Mouse (Mus musculus) MEL (cell line): Measurements from ENCODE around the gene Tead3.

ENCODE experiments used
- EP300 ChIP-seq, 2 experiments: IDR thresholded peaks; 2 replicates each; pipeline ENCODE4 v1.6.1; 2011; ENCODE audit warnings: improper control_type of control experiment in 2 of 2, low read length in 2 of 2, low read depth in 1 of 2, mild to moderate bottlenecking in 1 of 2
- GATA1 ChIP-seq: IDR thresholded peaks from 2 replicates; pipeline ENCODE4 v1.6.1; 2011; ENCODE audit warnings: low read depth, low read length, improper control_type of control experiment
- MAX ChIP-seq: IDR thresholded peaks from 2 replicates; pipeline ENCODE4 v1.6.1; 2011; ENCODE audit warnings: low read length, improper control_type of control experiment
- POLR2A ChIP-seq, 2 experiments: IDR thresholded peaks; 2 replicates each; pipeline ENCODE4 v1.6.1; 2011 to 2012; ENCODE audit warnings: low read length in 2 of 2, mild to moderate bottlenecking in 2 of 2, control low read depth in 1 of 2, improper control_type of control experiment in 1 of 2, low read depth in 1 of 2, moderate library complexity in 1 of 2; ENCODE audit not compliant: control insufficient read depth in 1 of 2, insufficient read depth in 1 of 2, poor library complexity in 1 of 2
- USF1 ChIP-seq: IDR thresholded peaks from 2 replicates; pipeline ENCODE4 v1.6.1; 2014; ENCODE audit warnings: low read depth, mild to moderate bottlenecking, inconsistent platforms, low read length, improper control_type of control experiment, moderate library complexity
- USF2 ChIP-seq, 2 experiments: IDR thresholded peaks; 2 replicates each; pipeline ENCODE4 v1.6.1; 2011 to 2012; ENCODE audit warnings: improper control_type of control experiment in 2 of 2, low read length in 2 of 2, borderline replicate concordance in 1 of 2, inconsistent platforms in 1 of 2, low read depth in 1 of 2, mild to moderate bottlenecking in 1 of 2; ENCODE audit not compliant: insufficient read depth in 1 of 2

- TF ChIP-seq EP300 (IDR thresholded peaks at IDR 0.05; ENCODE audit: low read depth in 1 of 2, low read length in 2 of 2): no peak
- TF ChIP-seq MAX: no peak
- TF ChIP-seq POLR2A (IDR thresholded peaks at IDR 0.05; ENCODE audit: control insufficient read depth in 1 of 2, insufficient read depth in 1 of 2, low read depth in 1 of 2, low read length in 2 of 2, poor library complexity in 1 of 2): no peak
- TF ChIP-seq GATA1: no peak
- TF ChIP-seq USF1: no peak
- no peak for TF ChIP-seq USF2 (IDR thresholded peaks at IDR 0.05; ENCODE audit: borderline replicate concordance in 1 of 2, insufficient read depth in 1 of 2, low read depth in 1 of 2, low read length in 2 of 2)
These were observed 5.3 kb upstream of the Tead3 start for GRCm38 (mm10) chr17:28355871-28356270.
